Mouse (Mus musculus): ENCODE measurements around the gene Ankrd11. TPM values are rescaled to one million over a fixed set of nuclear protein-coding genes. Genes with fewer than 3 reads are reported as not detected.

The Ankrd11 gene
- polyA plus RNA-seq, 1 experiment from 2014 or later: 21.2 TPM

- peak overlapping the region; percentile 100 for H3K9ac ChIP-seq (replicated peaks)
- peak overlapping the region; percentile 83 for H3K4me2 ChIP-seq (ENCODE audit: low read depth, low read length)
- H3K27me3 ChIP-seq (ENCODE audit: insufficient read depth, low read length): no peaks in the 10 kb centered on the region
- H3K4me3 ChIP-seq (ENCODE audit: low read depth, low read length): peak overlapping the region; percentile 98
- H3K9me3 ChIP-seq (ENCODE audit: low read length): no peaks in the 10 kb centered on the region
- peak; percentile 11 for ATAC-seq
- no peak for TF ChIP-seq CTCF (IDR thresholded peaks at IDR 0.05; ENCODE audit: low read depth)
- TF ChIP-seq EP300 (IDR thresholded peaks at IDR 0.05; ENCODE audit: low read depth): no peak
- peaks cover 46% of the 10 kb centered on the region for H3K4me1 ChIP-seq (ENCODE audit: insufficient read depth)
- no peak for DNase-seq
- no peaks in the 10 kb centered on the region for H3K36me3 ChIP-seq (replicated peaks; ENCODE audit: insufficient read depth, low read length)
- peak overlapping the region; percentile 100 for H3K27ac ChIP-seq (ENCODE audit: low read depth)
- WGBS (ENCODE audit: insufficient replicate concordance): 2% methylated on average over 34 of the region's 60 CpGs
Measured at GRCm38 (mm10) chr8:123041774-123042105, 337 bp downstream of the Ankrd11 start.

DNA sequence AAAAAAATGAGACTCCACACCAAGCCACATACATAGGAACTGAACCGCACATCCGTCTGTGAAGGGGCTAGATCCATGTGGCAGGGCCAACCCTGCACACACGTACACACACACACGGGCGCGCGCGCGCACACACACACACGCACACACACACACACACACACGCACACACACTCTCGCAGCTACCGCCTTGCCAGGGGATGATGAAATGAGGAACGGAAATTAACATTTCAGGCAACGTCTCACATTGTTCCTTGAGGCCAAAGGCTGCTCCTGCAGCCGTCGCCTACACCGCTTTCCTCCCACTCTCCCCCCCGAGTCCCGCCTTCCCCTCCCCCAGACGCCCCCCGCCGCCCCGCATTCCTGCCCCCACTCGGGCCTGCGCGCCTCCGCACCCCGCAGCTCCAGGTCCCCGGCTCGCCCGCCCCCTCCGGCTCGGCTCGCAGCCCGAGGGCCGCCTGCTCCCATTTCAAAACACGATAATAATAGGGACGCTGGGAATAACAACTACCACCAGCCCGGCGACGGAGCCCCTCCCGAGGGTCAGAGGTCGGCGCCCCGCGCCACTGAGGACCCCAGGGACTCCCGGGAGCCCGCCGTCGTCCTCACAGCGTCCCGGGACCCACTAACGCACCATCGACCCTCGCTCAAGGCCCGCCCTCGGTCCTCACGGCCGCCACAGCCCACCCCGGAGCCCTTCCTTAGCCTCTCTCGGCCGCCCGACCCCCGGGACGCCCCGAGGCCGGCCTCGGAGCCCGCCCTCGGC, 886 bp downstream of the Ankrd11 start:
- WGBS (ENCODE audit: insufficient replicate concordance): under 1% methylated on average over 59 of the region's 71 CpGs
- peak overlapping the region; percentile 100 for H3K27ac ChIP-seq (ENCODE audit: low read depth)
- TF ChIP-seq CTCF (IDR thresholded peaks at IDR 0.05; ENCODE audit: low read depth) (peak; percentile 34), EP300 (IDR thresholded peaks at IDR 0.05; ENCODE audit: low read depth) (no peak)
- H3K4me1 ChIP-seq (ENCODE audit: insufficient read depth): peaks cover 52% of the 10 kb centered on the region
- peak overlapping the region; percentile 98 for H3K4me3 ChIP-seq (ENCODE audit: low read depth, low read length)
- no peak for ATAC-seq
- no peaks in the 10 kb centered on the region for H3K27me3 ChIP-seq (ENCODE audit: insufficient read depth, low read length)
- H3K9ac ChIP-seq (replicated peaks): peak overlapping the region; percentile 100
- DNase-seq: peak; percentile 82
- no peaks in the 10 kb centered on the region for H3K36me3 ChIP-seq (replicated peaks; ENCODE audit: insufficient read depth, low read length)
- H3K4me2 ChIP-seq (ENCODE audit: low read depth, low read length): peak overlapping the region; percentile 83
- H3K9me3 ChIP-seq (ENCODE audit: low read length): no peaks in the 10 kb centered on the region

- peak overlapping the region; percentile 83 for H3K4me2 ChIP-seq (ENCODE audit: low read depth, low read length)
- H3K9ac ChIP-seq (replicated peaks): peak overlapping the region; percentile 100
- H3K4me3 ChIP-seq (ENCODE audit: low read depth, low read length): peak overlapping the region; percentile 98
- no peak for DNase-seq
- TF ChIP-seq EP300 (IDR thresholded peaks at IDR 0.05; ENCODE audit: low read depth) (no peak), CTCF (IDR thresholded peaks at IDR 0.05; ENCODE audit: low read depth) (no peak)
- H3K36me3 ChIP-seq (replicated peaks; ENCODE audit: insufficient read depth, low read length): no peaks in the 10 kb centered on the region
- H3K27me3 ChIP-seq (ENCODE audit: insufficient read depth, low read length): no peaks in the 10 kb centered on the region
- ATAC-seq: no peak
- H3K4me1 ChIP-seq (ENCODE audit: insufficient read depth): peaks cover 59% of the 10 kb centered on the region
- H3K9me3 ChIP-seq (ENCODE audit: low read length): no peaks in the 10 kb centered on the region
- 11% methylated on average over 4 of the region's 4 CpGs for WGBS (ENCODE audit: insufficient replicate concordance)
- peak overlapping the region; percentile 100 for H3K27ac ChIP-seq (ENCODE audit: low read depth)
Measured at GRCm38 (mm10) chr8:123040110-123040650, 1.9 kb downstream of the Ankrd11 start.

DNA sequence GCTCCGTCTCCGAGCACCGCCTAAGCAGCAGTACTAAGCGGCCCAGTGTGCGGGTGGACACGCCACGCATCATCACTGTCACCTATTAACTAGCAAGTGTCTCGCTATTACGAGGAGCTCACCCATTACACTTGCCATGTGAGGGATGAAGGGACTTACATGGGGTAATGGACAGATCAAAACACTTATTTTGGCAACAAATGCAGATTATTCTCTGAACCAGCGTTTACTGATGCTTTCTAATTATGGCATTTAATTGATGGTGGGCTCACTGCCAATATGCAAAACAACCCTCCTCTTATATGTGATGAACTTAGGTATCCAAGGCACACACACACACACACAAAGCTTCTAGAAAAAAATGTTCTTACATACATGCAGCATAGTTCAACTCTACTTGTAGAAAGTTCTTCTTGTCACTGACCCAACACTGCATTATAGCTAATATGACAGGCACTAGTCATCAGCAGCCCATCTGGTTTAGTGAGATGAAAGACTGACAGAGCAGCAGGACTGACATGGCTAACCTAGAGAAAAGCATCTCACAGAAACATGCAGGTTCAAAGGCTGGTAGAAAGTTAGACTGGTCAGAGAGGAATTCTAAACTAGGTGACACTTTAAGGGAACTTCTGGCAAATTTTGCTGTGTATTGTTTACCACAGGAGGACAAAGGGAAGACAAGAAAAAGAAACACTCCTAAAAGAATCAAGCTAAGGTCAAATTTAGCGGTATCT, 2.5 kb downstream of the Ankrd11 start:
- Histone ChIP-seq H3K36me3 (replicated peaks; ENCODE audit: insufficient read depth, low read length) (no peaks in the 10 kb centered on the region), H3K27ac (ENCODE audit: low read depth) (peak overlapping the region; percentile 17; the same call in 1 of the 2 replicates), H3K4me3 (ENCODE audit: low read depth, low read length) (peak overlapping the region; percentile 98), H3K9ac (replicated peaks) (no peak overlapping the region; the same call in 1 of the 2 replicates), H3K4me2 (ENCODE audit: low read depth, low read length) (peak overlapping the region; percentile 83), H3K4me1 (ENCODE audit: insufficient read depth) (peaks cover 62% of the 10 kb centered on the region), H3K27me3 (ENCODE audit: insufficient read depth, low read length) (no peaks in the 10 kb centered on the region), H3K9me3 (ENCODE audit: low read length) (no peaks in the 10 kb centered on the region)
- ATAC-seq (no peak), DNase-seq (no peak)
- 78% methylated on average over 11 of the region's 11 CpGs for whole genome bisulfite sequencing (ENCODE audit: insufficient replicate concordance)
- TF ChIP-seq EP300 (IDR thresholded peaks at IDR 0.05; ENCODE audit: low read depth) (no peak), CTCF (IDR thresholded peaks at IDR 0.05; ENCODE audit: low read depth) (no peak)

GRCm38 (mm10) chr8:123038351-123038750, 3.7 kb downstream of the Ankrd11 start:
- Histone ChIP-seq H3K4me2 (ENCODE audit: low read depth, low read length) (no peak overlapping the region), H3K27ac (ENCODE audit: low read depth) (0 out of 2 replicates have a peak overlapping the region, but pooled peaks have one; percentile 37), H3K4me1 (ENCODE audit: insufficient read depth) (peaks cover 61% of the 10 kb centered on the region), H3K4me3 (ENCODE audit: low read depth, low read length) (no peak overlapping the region), H3K36me3 (replicated peaks; ENCODE audit: insufficient read depth, low read length) (no peaks in the 10 kb centered on the region), H3K27me3 (ENCODE audit: insufficient read depth, low read length) (no peaks in the 10 kb centered on the region), H3K9ac (replicated peaks) (no peak overlapping the region), H3K9me3 (ENCODE audit: low read length) (no peaks in the 10 kb centered on the region)
- TF ChIP-seq CTCF (IDR thresholded peaks at IDR 0.05; ENCODE audit: low read depth) (no peak), EP300 (IDR thresholded peaks at IDR 0.05; ENCODE audit: low read depth) (no peak)
- WGBS (ENCODE audit: insufficient replicate concordance): 42% methylated on average over 2 of the region's 2 CpGs
- DNase-seq (no peak), ATAC-seq (no peak)

GRCm38 (mm10) chr8:123037487-123037886, 4.6 kb downstream of the Ankrd11 start:
- Histone ChIP-seq H3K4me3 (ENCODE audit: low read depth, low read length) (no peak overlapping the region), H3K27me3 (ENCODE audit: insufficient read depth, low read length) (no peaks in the 10 kb centered on the region), H3K36me3 (replicated peaks; ENCODE audit: insufficient read depth, low read length) (no peaks in the 10 kb centered on the region), H3K27ac (ENCODE audit: low read depth) (peak overlapping the region; percentile 41), H3K4me1 (ENCODE audit: insufficient read depth) (peaks cover 62% of the 10 kb centered on the region), H3K9me3 (ENCODE audit: low read length) (no peaks in the 10 kb centered on the region), H3K4me2 (ENCODE audit: low read depth, low read length) (peak overlapping the region; percentile 24; the same call in 1 of the 2 replicates), H3K9ac (replicated peaks) (no peak overlapping the region)
- ATAC-seq (no peak), DNase-seq (no peak)
- WGBS (ENCODE audit: insufficient replicate concordance): 53% methylated on average over 11 of the region's 11 CpGs
- TF ChIP-seq CTCF (IDR thresholded peaks at IDR 0.05; ENCODE audit: low read depth) (no peak), EP300 (IDR thresholded peaks at IDR 0.05; ENCODE audit: low read depth) (no peak)
